Mouse (Mus musculus): ENCODE measurements around the gene Tmem253.
"Not testable (repeated sequence)": the region's sequence is repeated elsewhere in the genome, so short reads cannot be mapped to it uniquely, and the experiment has no call there.

The Tmem253 gene

GRCm38 (mm10) chr14:52022244-52022708 lies 6.8 kb downstream of the Tmem253 start:
- DNase-seq, result no peak

GRCm38 (mm10) chr14:52022709-52023459 lies 7.4 kb downstream of the Tmem253 start:
- DNase-seq, result peak; percentile 89

- no peak for DNase-seq
Observed at GRCm38 (mm10) chr14:52024133-52024532, 8.7 kb downstream of the Tmem253 start.

- no peak for DNase-seq
Observed at GRCm38 (mm10) chr14:52026342-52026741, 10.9 kb downstream of the Tmem253 start.

GRCm38 (mm10) chr14:52035926-52036325 lies 20.5 kb downstream of the Tmem253 start:
- DNase-seq, result no peak

- DNase-seq, result no peak
Observed at GRCm38 (mm10) chr14:52039332-52039731, 23.9 kb downstream of the Tmem253 start.

GRCm38 (mm10) chr14:52042359-52042758 lies 26.9 kb downstream of the Tmem253 start, which contains the start of gene Olfr221:
Olfr221 (minus strand) TSS chr14:52042459.
- not testable (repeated sequence) for DNase-seq

GRCm38 (mm10) chr14:52043446-52043845 lies 28.0 kb downstream of the Tmem253 start:
- no peak for DNase-seq

GRCm38 (mm10) chr14:52044901-52045678 lies 29.6 kb downstream of the Tmem253 start:
- peak; percentile 68 for DNase-seq

- no peak for DNase-seq
Observed at GRCm38 (mm10) chr14:52045966-52046565, 30.6 kb downstream of the Tmem253 start.

- DNase-seq, result not testable (repeated sequence)
Observed at GRCm38 (mm10) chr14:52052720-52053119, 37.3 kb downstream of the Tmem253 start.

- DNase-seq, result no peak
Observed at GRCm38 (mm10) chr14:52059982-52060381, 44.5 kb downstream of the Tmem253 start.

- no peak for DNase-seq
Observed at GRCm38 (mm10) chr14:52060800-52061199, 45.3 kb downstream of the Tmem253 start.

GRCm38 (mm10) chr14:52061798-52062197 lies 46.3 kb downstream of the Tmem253 start:
- no peak for DNase-seq

GRCm38 (mm10) chr14:52066135-52066534 lies 50.7 kb downstream of the Tmem253 start:
- no peak for DNase-seq
